Mouse (Mus musculus): ENCODE results near the gene Jup.

DNA sequence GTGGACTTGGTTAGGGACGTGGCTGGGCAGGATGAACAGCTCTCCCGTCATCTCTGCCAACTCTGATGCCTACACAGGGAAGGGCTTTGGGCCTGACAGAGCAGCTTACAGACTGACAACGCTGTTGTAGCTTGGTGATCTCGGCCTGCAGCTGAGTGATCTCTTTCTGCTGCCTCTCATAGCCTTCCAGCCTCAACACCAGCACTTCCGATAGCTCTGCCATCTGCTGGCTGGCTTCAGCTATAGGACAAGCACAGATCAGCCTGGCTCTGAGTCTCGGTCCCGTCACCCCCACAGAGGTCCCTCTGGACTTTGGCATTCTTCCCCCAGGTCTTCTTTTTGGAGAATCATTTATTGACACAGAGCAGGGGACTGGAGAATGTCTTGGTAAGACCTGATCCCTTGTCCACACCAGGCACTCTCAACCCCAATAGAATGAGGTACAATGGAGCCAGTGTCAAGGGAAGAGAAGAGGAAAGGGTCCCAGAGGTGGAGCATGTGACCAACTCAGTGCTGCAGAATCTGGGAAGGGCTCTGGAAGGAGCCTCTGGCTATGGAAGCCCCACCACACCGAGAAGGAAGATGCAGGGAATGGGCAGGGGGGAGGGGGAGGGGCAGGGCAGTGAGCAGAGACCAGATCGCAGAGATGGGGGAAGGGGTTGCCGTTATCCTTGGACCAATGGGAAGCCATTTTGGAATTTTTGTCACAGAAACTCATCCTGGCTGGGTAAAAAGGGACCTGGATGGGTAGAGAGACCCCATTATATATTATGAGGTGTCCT is 45.3 kb downstream of the Jup start:
- TF ChIP-seq CTCF (IDR thresholded peaks at IDR 0.05) = peak; percentile 52
- no peak for TF ChIP-seq EP300 (IDR thresholded peaks at IDR 0.05; ENCODE audit: insufficient read depth, low read depth, low read length)
- no peak for TF ChIP-seq POLR2A (IDR thresholded peaks at IDR 0.05; ENCODE audit: insufficient read depth, low read depth, low read length)

Data from heart, adult 2 months (tissue).